Comparison of ENCODE assay signal across 15 mouse cellular contexts in genomic region chr4:44172676-44173075, GRCm38 (mm10).
A peak's percentile ranks its signal among the peaks of the same experiment; 100 is the strongest.
DNase-seq lines count a peak whose midpoint lies in the region; TF ChIP-seq lines count a peak whose summit lies in the region.
"Had no signal": no experiment of that assay in that cellular context is flagged by ENCODE, and none has a peak within 500 bp of the region (broad histone marks: within the 10 kb centered on the region; RNA-seq: fewer than 3 reads in every experiment).

No protein-coding gene starts in this region.

- H3K79me2 ChIP-seq in liver, adult 2 months (ENCODE audit: control insufficient read depth, insufficient read depth, low read length): no peaks in the 10 kb centered on the region

- no peak overlapping the region for H3K9ac ChIP-seq in liver, adult 2 months (ENCODE audit: low read depth, low read length)
- H3K9ac ChIP-seq: embryonic facial prominence, embryonic 12.5 days; embryonic facial prominence, embryonic 15.5 days; forebrain, embryonic 12.5 days; forebrain, embryonic 15.5 days; heart, embryonic 15.5 days; hindbrain, embryonic 13.5 days had no signal

- DNase-seq in adrenal gland, adult 2 months: peak; percentile 23
- DNase-seq in adrenal gland, postnatal 14 days: no peak
- DNase-seq in kidney, adult 2 months: peak; percentile 21
- no peak for DNase-seq in kidney, adult 18-20 months
- DNase-seq in liver, adult 2 months (ENCODE audit: extremely low read depth, low read depth, low spot score): peak; percentile 28
- no peak for DNase-seq in liver
- peak; percentile 46 for DNase-seq in fat pad, adult 2 months (ENCODE audit: extremely low read depth, low read depth, low spot score)
- DNase-seq in gastrocnemius, postnatal 10 days: no peak

- no peak overlapping the region for H3K27ac ChIP-seq in kidney, adult 2 months (ENCODE audit: insufficient read depth, low read depth, low read length)
- no peak overlapping the region for H3K27ac ChIP-seq in liver, adult 2 months (replicated peaks; ENCODE audit: insufficient read depth, low read depth, low read length)
- H3K27ac ChIP-seq: embryonic facial prominence, embryonic 12.5 days; embryonic facial prominence, embryonic 15.5 days; forebrain, embryonic 12.5 days; forebrain, embryonic 15.5 days; heart, embryonic 15.5 days; hindbrain, embryonic 10.5 days; hindbrain, embryonic 13.5 days had no signal

- TF ChIP-seq CTCF in kidney, adult 2 months (conservative IDR thresholded peaks at IDR 0.05; ENCODE audit: insufficient read depth, insufficient read length, low read depth, low read length): no peak
- no peak for TF ChIP-seq CTCF in liver, adult 2 months (IDR thresholded peaks at IDR 0.05; ENCODE audit: low read depth, low read length)

- no peaks in the 10 kb centered on the region for H3K27me3 ChIP-seq in kidney, adult 2 months (replicated peaks; ENCODE audit: control insufficient read depth, insufficient read depth, low read length)
- H3K27me3 ChIP-seq in liver, adult 2 months (ENCODE audit: control insufficient read depth, insufficient read depth, low read length): no peaks in the 10 kb centered on the region
- H3K27me3 ChIP-seq: embryonic facial prominence, embryonic 12.5 days; embryonic facial prominence, embryonic 15.5 days; forebrain, embryonic 12.5 days; forebrain, embryonic 15.5 days; heart, embryonic 15.5 days; hindbrain, embryonic 13.5 days had no signal

- no peaks in the 10 kb centered on the region for H3K36me3 ChIP-seq in kidney, adult 2 months (ENCODE audit: control insufficient read depth, insufficient read depth, low read length)
- no peaks in the 10 kb centered on the region for H3K36me3 ChIP-seq in liver, adult 2 months (ENCODE audit: control insufficient read depth, insufficient read depth, low read length)
- H3K36me3 ChIP-seq: embryonic facial prominence, embryonic 12.5 days; embryonic facial prominence, embryonic 15.5 days; forebrain, embryonic 12.5 days; forebrain, embryonic 15.5 days; heart, embryonic 15.5 days; hindbrain, embryonic 13.5 days had no signal

- H3K4me3 ChIP-seq in kidney, adult 2 months (ENCODE audit: insufficient read depth, low read depth, low read length): no peak overlapping the region
- H3K4me3 ChIP-seq in liver, adult 2 months (ENCODE audit: insufficient read depth, low read depth, low read length): no peak overlapping the region
- H3K4me3 ChIP-seq: embryonic facial prominence, embryonic 12.5 days; embryonic facial prominence, embryonic 15.5 days; forebrain, embryonic 12.5 days; forebrain, embryonic 15.5 days; heart, embryonic 15.5 days; hindbrain, embryonic 10.5 days; hindbrain, embryonic 13.5 days had no signal

- WGBS in kidney, adult 2 months: 49% methylated on average over 5 of the region's 5 CpGs
- 27% methylated on average over 5 of the region's 5 CpGs for WGBS in liver, adult 2 months

- H3K4me1 ChIP-seq in kidney, adult 2 months (ENCODE audit: control insufficient read depth, insufficient read depth, low read length): no peaks in the 10 kb centered on the region
- H3K4me1 ChIP-seq in liver, adult 2 months (ENCODE audit: control insufficient read depth, insufficient read depth, low read length): peaks cover 3% of the 10 kb centered on the region; the same call in 1 of the 2 replicates
- H3K4me1 ChIP-seq: embryonic facial prominence, embryonic 12.5 days had no signal

- no peak for TF ChIP-seq POLR2A in kidney, adult 2 months (IDR thresholded peaks at IDR 0.05; ENCODE audit: low read depth, low read length)
- no peak for TF ChIP-seq POLR2A in liver, adult 2 months (IDR thresholded peaks at IDR 0.05; ENCODE audit: extremely low read depth, insufficient read depth, low read length)

Comparison
In these comparisons a context has a peak if more than half of its experiments do, and no peak if none do; other contexts are left out.
1. DNase-seq: peak in adrenal gland, adult 2 months (single experiment), kidney, adult 2 months (single experiment), liver, adult 2 months (single experiment) and fat pad, adult 2 months (single experiment); none in adrenal gland, postnatal 14 days (single experiment), kidney, adult 18-20 months (single experiment), liver (single experiment) and gastrocnemius, postnatal 10 days (single experiment).